Comparison of ENCODE assay signal across 9 mouse cellular contexts in genomic region chr11:96595890-96596289, GRCm38 (mm10).
DNase-seq lines count a peak whose midpoint lies in the region; ATAC-seq and TF ChIP-seq lines count a peak whose summit lies in the region.
"Had no signal": no experiment of that assay in that cellular context is flagged by ENCODE, and none has a peak within 500 bp of the region (broad histone marks: within the 10 kb centered on the region; RNA-seq: fewer than 3 reads in every experiment).

No protein-coding gene starts in this region.

- no peak for ATAC-seq in kidney, embryonic 14.5 days (ENCODE audit: low FRiP score, low TSS enrichment)
- 0 out of 2 replicates have a peak, but pooled peaks have one; percentile 30 for ATAC-seq in forebrain, embryonic 13.5 days
- no peak; the same call in 1 of the 2 replicates for ATAC-seq in intestine, embryonic 14.5 days (replicated peaks; ENCODE audit: low FRiP score, low TSS enrichment, low read depth)
- ATAC-seq in midbrain, postnatal 0 days (ENCODE audit: low FRiP score): no peak

- peak overlapping the region; percentile 28 for H3K4me2 ChIP-seq in kidney, embryonic 14.5 days (replicated peaks; ENCODE audit: low read depth, low read length)
- H3K4me2 ChIP-seq in forebrain, embryonic 13.5 days: peak overlapping the region; percentile 53
- H3K4me2 ChIP-seq in intestine, embryonic 14.5 days (ENCODE audit: low read length): peak overlapping the region; percentile 33
- peak overlapping the region; percentile 34 for H3K4me2 ChIP-seq in midbrain, postnatal 0 days (ENCODE audit: low read depth, low read length, poor library complexity, severe bottlenecking)

- H3K4me1 ChIP-seq in kidney, embryonic 14.5 days (ENCODE audit: control insufficient read depth, insufficient read depth, low read length): 0 out of 2 replicates have a peak, but pooled peaks cover 6% of the 10 kb centered on the region
- peaks cover 17% of the 10 kb centered on the region for H3K4me1 ChIP-seq in forebrain, embryonic 13.5 days
- peaks cover 7% of the 10 kb centered on the region for H3K4me1 ChIP-seq in intestine, embryonic 14.5 days (replicated peaks; ENCODE audit: control insufficient read depth, insufficient read depth, low read length)
- no peaks in the 10 kb centered on the region for H3K4me1 ChIP-seq in midbrain, postnatal 0 days (ENCODE audit: insufficient read depth, low read length)

- H3K27ac ChIP-seq in kidney, embryonic 14.5 days (ENCODE audit: low read depth, low read length): no peak overlapping the region
- H3K27ac ChIP-seq in forebrain, embryonic 13.5 days: peak overlapping the region; percentile 67
- H3K27ac ChIP-seq in intestine, embryonic 14.5 days (ENCODE audit: low read depth): peak overlapping the region; percentile 55; the same call in 1 of the 2 replicates
- H3K27ac ChIP-seq in midbrain, postnatal 0 days (ENCODE audit: low read depth, low read length): no peak overlapping the region

- H3K9me3 ChIP-seq in kidney, embryonic 14.5 days (ENCODE audit: control insufficient read depth, low read length): no peaks in the 10 kb centered on the region
- H3K9me3 ChIP-seq in forebrain, embryonic 13.5 days (replicated peaks): no peaks in the 10 kb centered on the region
- no peaks in the 10 kb centered on the region for H3K9me3 ChIP-seq in intestine, embryonic 14.5 days (ENCODE audit: control insufficient read depth, low read length)
- no peaks in the 10 kb centered on the region for H3K9me3 ChIP-seq in midbrain, postnatal 0 days (ENCODE audit: low read length)

- H3K9ac ChIP-seq in kidney, embryonic 14.5 days (ENCODE audit: low read depth, low read length): no peak overlapping the region
- no peak overlapping the region for H3K9ac ChIP-seq in forebrain, embryonic 13.5 days
- H3K9ac ChIP-seq in intestine, embryonic 14.5 days (ENCODE audit: low read length): no peak overlapping the region
- peak overlapping the region; percentile 19; the same call in 1 of the 2 replicates for H3K9ac ChIP-seq in midbrain, postnatal 0 days (replicated peaks; ENCODE audit: low read length, poor library complexity, severe bottlenecking)

- no peaks in the 10 kb centered on the region for H3K36me3 ChIP-seq in kidney, embryonic 14.5 days (ENCODE audit: control insufficient read depth, insufficient read depth, low read length)
- no peaks in the 10 kb centered on the region for H3K36me3 ChIP-seq in forebrain, embryonic 13.5 days (ENCODE audit: poor library complexity, severe bottlenecking)
- no peaks in the 10 kb centered on the region for H3K36me3 ChIP-seq in intestine, embryonic 14.5 days (ENCODE audit: control insufficient read depth, insufficient read depth, low read length)
- H3K36me3 ChIP-seq in midbrain, postnatal 0 days (ENCODE audit: insufficient read depth, low read length): no peaks in the 10 kb centered on the region

- DNase-seq in kidney, adult 11 months: no peak
- DNase-seq in intestine, embryonic 14.5 days (ENCODE audit: low spot score): peak; percentile 65
- DNase-seq in midbrain, postnatal 0 days (ENCODE audit: low spot score): peak; percentile 40
- DNase-seq in cerebellum, adult 11-12 months: no peak
- DNase-seq in urinary bladder, adult 18-20 months (ENCODE audit: low spot score in 2 of 2): no peak
- no peak for DNase-seq in layer of hippocampus, adult 8-10 months (ENCODE audit: low spot score in 2 of 2)
- DNase-seq: adrenal gland, postnatal 10 days had no signal

- H3K4me3 ChIP-seq in kidney, embryonic 14.5 days (ENCODE audit: low read length): no peak overlapping the region; the same call in 1 of the 2 replicates
- H3K4me3 ChIP-seq in forebrain, embryonic 13.5 days: peak overlapping the region; percentile 18
- H3K4me3 ChIP-seq in intestine, embryonic 14.5 days (ENCODE audit: low read depth, low read length): no peak overlapping the region
- H3K4me3 ChIP-seq in midbrain, postnatal 0 days (ENCODE audit: low read depth, low read length): peak overlapping the region; percentile 13; the same call in 1 of the 2 replicates

- WGBS in kidney, embryonic 14.5 days: 29% methylated on average over 12 of the region's 12 CpGs
- WGBS in forebrain, embryonic 13.5 days: 19% methylated on average over 12 of the region's 12 CpGs
- 14% methylated on average over 12 of the region's 12 CpGs for WGBS in intestine, embryonic 14.5 days
- 27% methylated on average over 12 of the region's 12 CpGs for WGBS in midbrain, postnatal 0 days

- peak; percentile 16; the same call in 1 of the 2 replicates for TF ChIP-seq CTCF in midbrain, postnatal 0 days (IDR thresholded peaks at IDR 0.05)

- no peaks in the 10 kb centered on the region for H3K27me3 ChIP-seq in kidney, embryonic 14.5 days (ENCODE audit: control insufficient read depth, insufficient read depth, low read length)
- H3K27me3 ChIP-seq in forebrain, embryonic 13.5 days: no peaks in the 10 kb centered on the region
- no peaks in the 10 kb centered on the region for H3K27me3 ChIP-seq in intestine, embryonic 14.5 days (replicated peaks; ENCODE audit: control insufficient read depth, insufficient read depth, low read length)
- H3K27me3 ChIP-seq in midbrain, postnatal 0 days (ENCODE audit: insufficient read depth, low read length): no peaks in the 10 kb centered on the region

Comparison
In these comparisons a context has a peak if more than half of its experiments do, and no peak if none do; other contexts are left out.
1. H3K27ac ChIP-seq: peak in forebrain, embryonic 13.5 days (single experiment) and intestine, embryonic 14.5 days (single experiment); none in kidney, embryonic 14.5 days (single experiment) and midbrain, postnatal 0 days (single experiment).
2. H3K4me3 ChIP-seq: peak in forebrain, embryonic 13.5 days (single experiment) and midbrain, postnatal 0 days (single experiment); none in kidney, embryonic 14.5 days (single experiment) and intestine, embryonic 14.5 days (single experiment).
3. DNase-seq: peak in intestine, embryonic 14.5 days (single experiment) and midbrain, postnatal 0 days (single experiment); none in kidney, adult 11 months (single experiment), cerebellum, adult 11-12 months (single experiment), urinary bladder, adult 18-20 months (0 of 2) and layer of hippocampus, adult 8-10 months (0 of 2).
4. Peak in every context shown above with its lines, with median percentiles within 50 percentile points of each other: H3K4me2 ChIP-seq.